Mouse (Mus musculus): ENCODE results near the gene Ms4a4a. TPM values are rescaled to one million over a fixed set of nuclear protein-coding genes. Genes with fewer than 3 reads are reported as not detected.
A peak's percentile ranks its signal among the peaks of the same experiment; 100 is the strongest.

The Ms4a4a gene
- 2.3 TPM in 1 of 2 replicates, not detected in the other for polyA plus RNA-seq (2012; ENCODE audit: insufficient read depth, insufficient read length, missing spikeins)

- no peaks in the 10 kb centered on the region for H3K4me1 ChIP-seq (ENCODE audit: control insufficient read depth, insufficient read depth, insufficient read length, low read length)
- peak within 1 kb of the TSS; percentile 60 for H3K27ac ChIP-seq (replicated peaks; ENCODE audit: low read depth, low read length)
- no peak within 1 kb of the TSS for H3K4me3 ChIP-seq (ENCODE audit: insufficient read depth, low read depth, low read length)
Observed at GRCm38 (mm10) chr19:11375273-11375672, at the start of gene Ms4a4a. Ms4a4a (plus strand) TSS chr19:11375523.

GRCm38 (mm10) chr19:11335932-11336331 lies 39.4 kb upstream of the Ms4a4a start, which contains the start of gene Ms4a7:
Ms4a7 (minus strand) TSS chr19:11336146.
- H3K4me1 ChIP-seq (ENCODE audit: control insufficient read depth, insufficient read depth, insufficient read length, low read length): no peaks in the 10 kb centered on the region
- H3K4me3 ChIP-seq (ENCODE audit: insufficient read depth, low read depth, low read length): peak within 1 kb of the TSS; percentile 30; the same call in 1 of the 2 replicates
- H3K27ac ChIP-seq (replicated peaks; ENCODE audit: low read depth, low read length): peak within 1 kb of the TSS; percentile 65

- Histone ChIP-seq H3K27ac (replicated peaks; ENCODE audit: low read depth, low read length) (no peak overlapping the region; the same call in 1 of the 2 replicates), H3K4me1 (ENCODE audit: control insufficient read depth, insufficient read depth, insufficient read length, low read length) (no peaks in the 10 kb centered on the region), H3K4me3 (ENCODE audit: insufficient read depth, low read depth, low read length) (no peak overlapping the region)
Observed at GRCm38 (mm10) chr19:11343147-11343546, 32.2 kb upstream of the Ms4a4a start.

- Histone ChIP-seq H3K4me3 (ENCODE audit: insufficient read depth, low read depth, low read length) (no peak overlapping the region), H3K27ac (replicated peaks; ENCODE audit: low read depth, low read length) (no peak overlapping the region), H3K4me1 (ENCODE audit: control insufficient read depth, insufficient read depth, insufficient read length, low read length) (no peaks in the 10 kb centered on the region)
Observed at GRCm38 (mm10) chr19:11343992-11344391, 31.3 kb upstream of the Ms4a4a start.

GRCm38 (mm10) chr19:11349698-11350481 lies 25.4 kb upstream of the Ms4a4a start:
- peak overlapping the region; percentile 34; the same call in 1 of the 2 replicates for H3K27ac ChIP-seq (replicated peaks; ENCODE audit: low read depth, low read length)
- no peaks in the 10 kb centered on the region for H3K4me1 ChIP-seq (ENCODE audit: control insufficient read depth, insufficient read depth, insufficient read length, low read length)
- no peak overlapping the region for H3K4me3 ChIP-seq (ENCODE audit: insufficient read depth, low read depth, low read length)

- H3K27ac ChIP-seq (replicated peaks; ENCODE audit: low read depth, low read length): no peak overlapping the region
- H3K4me3 ChIP-seq (ENCODE audit: insufficient read depth, low read depth, low read length): no peak overlapping the region
- H3K4me1 ChIP-seq (ENCODE audit: control insufficient read depth, insufficient read depth, insufficient read length, low read length): no peaks in the 10 kb centered on the region
Observed at GRCm38 (mm10) chr19:11351878-11352277, 23.4 kb upstream of the Ms4a4a start.

- Histone ChIP-seq H3K4me1 (ENCODE audit: control insufficient read depth, insufficient read depth, insufficient read length, low read length) (no peaks in the 10 kb centered on the region), H3K4me3 (ENCODE audit: insufficient read depth, low read depth, low read length) (no peak overlapping the region), H3K27ac (replicated peaks; ENCODE audit: low read depth, low read length) (no peak overlapping the region)
Observed at GRCm38 (mm10) chr19:11355730-11356129, 19.6 kb upstream of the Ms4a4a start.

- Histone ChIP-seq H3K27ac (replicated peaks; ENCODE audit: low read depth, low read length) (no peak overlapping the region), H3K4me1 (ENCODE audit: control insufficient read depth, insufficient read depth, insufficient read length, low read length) (no peaks in the 10 kb centered on the region), H3K4me3 (ENCODE audit: insufficient read depth, low read depth, low read length) (no peak overlapping the region)
Observed at GRCm38 (mm10) chr19:11360106-11360505, 15.2 kb upstream of the Ms4a4a start.

- H3K4me3 ChIP-seq (ENCODE audit: insufficient read depth, low read depth, low read length): no peak overlapping the region
- no peak overlapping the region for H3K27ac ChIP-seq (replicated peaks; ENCODE audit: low read depth, low read length)
- no peaks in the 10 kb centered on the region for H3K4me1 ChIP-seq (ENCODE audit: control insufficient read depth, insufficient read depth, insufficient read length, low read length)
Observed at GRCm38 (mm10) chr19:11362002-11362401, 13.3 kb upstream of the Ms4a4a start.

- Histone ChIP-seq H3K4me3 (ENCODE audit: insufficient read depth, low read depth, low read length) (no peak overlapping the region), H3K4me1 (ENCODE audit: control insufficient read depth, insufficient read depth, insufficient read length, low read length) (no peaks in the 10 kb centered on the region), H3K27ac (replicated peaks; ENCODE audit: low read depth, low read length) (peak overlapping the region; percentile 70)
Observed at GRCm38 (mm10) chr19:11368310-11368709, 7.0 kb upstream of the Ms4a4a start.

GRCm38 (mm10) chr19:11371181-11371580 lies 4.1 kb upstream of the Ms4a4a start:
- Histone ChIP-seq H3K4me3 (ENCODE audit: insufficient read depth, low read depth, low read length) (no peak overlapping the region), H3K27ac (replicated peaks; ENCODE audit: low read depth, low read length) (no peak overlapping the region), H3K4me1 (ENCODE audit: control insufficient read depth, insufficient read depth, insufficient read length, low read length) (no peaks in the 10 kb centered on the region)

GRCm38 (mm10) chr19:11376399-11376798 lies 1.1 kb downstream of the Ms4a4a start:
- H3K4me3 ChIP-seq (ENCODE audit: insufficient read depth, low read depth, low read length): no peak overlapping the region
- no peaks in the 10 kb centered on the region for H3K4me1 ChIP-seq (ENCODE audit: control insufficient read depth, insufficient read depth, insufficient read length, low read length)
- no peak overlapping the region for H3K27ac ChIP-seq (replicated peaks; ENCODE audit: low read depth, low read length)

GRCm38 (mm10) chr19:11387109-11387508 lies 11.8 kb downstream of the Ms4a4a start:
- H3K4me1 ChIP-seq (ENCODE audit: control insufficient read depth, insufficient read depth, insufficient read length, low read length): no peaks in the 10 kb centered on the region
- no peak overlapping the region for H3K4me3 ChIP-seq (ENCODE audit: insufficient read depth, low read depth, low read length)
- H3K27ac ChIP-seq (replicated peaks; ENCODE audit: low read depth, low read length): no peak overlapping the region

GRCm38 (mm10) chr19:11387685-11388084 lies 12.4 kb downstream of the Ms4a4a start:
- no peak overlapping the region for H3K4me3 ChIP-seq (ENCODE audit: insufficient read depth, low read depth, low read length)
- no peaks in the 10 kb centered on the region for H3K4me1 ChIP-seq (ENCODE audit: control insufficient read depth, insufficient read depth, insufficient read length, low read length)
- H3K27ac ChIP-seq (replicated peaks; ENCODE audit: low read depth, low read length): no peak overlapping the region

- Histone ChIP-seq H3K4me3 (ENCODE audit: insufficient read depth, low read depth, low read length) (no peak overlapping the region), H3K27ac (replicated peaks; ENCODE audit: low read depth, low read length) (no peak overlapping the region), H3K4me1 (ENCODE audit: control insufficient read depth, insufficient read depth, insufficient read length, low read length) (no peaks in the 10 kb centered on the region)
Observed at GRCm38 (mm10) chr19:11388949-11389348, 13.6 kb downstream of the Ms4a4a start.

- Histone ChIP-seq H3K4me1 (ENCODE audit: control insufficient read depth, insufficient read depth, insufficient read length, low read length) (no peaks in the 10 kb centered on the region), H3K4me3 (ENCODE audit: insufficient read depth, low read depth, low read length) (no peak overlapping the region), H3K27ac (replicated peaks; ENCODE audit: low read depth, low read length) (no peak overlapping the region)
Observed at GRCm38 (mm10) chr19:11395769-11396168, 20.4 kb downstream of the Ms4a4a start.

Data from brown adipose tissue, adult 24 weeks (tissue).